Mouse (Mus musculus) spleen, adult 2 months (tissue): ENCODE data around the gene Pcx.

ENCODE experiments used
- CTCF ChIP-seq: fragments of 200-500 bp; IDR thresholded peaks from 2 replicates; pipeline ENCODE4 v1.5.1; 2011; ENCODE audit warnings: mild to moderate bottlenecking, inconsistent platforms; ENCODE audit not compliant: insufficient read depth, insufficient read length, insufficient replicate concordance; ENCODE audit errors: extremely low read depth
- POLR2A ChIP-seq: fragments of 200-500 bp; IDR thresholded peaks from 2 replicates; pipeline ENCODE4 v1.6.1; 2011; ENCODE audit warnings: low read depth, low read length, inconsistent platforms

GRCm38 (mm10) chr19:4603801-4604723 is 93.8 kb downstream of the Pcx start:
- no peak for TF ChIP-seq POLR2A
- TF ChIP-seq CTCF, result no peak
